Mouse (Mus musculus): ENCODE measurements at regions not wholly inside any gene's neighbourhood (a gene's known extent, or its start where the extent isn't known, plus 50 kb on each side); places are given as distances from the start of the nearest gene placed in this dataset.

- TF ChIP-seq CTCF (IDR thresholded peaks at IDR 0.05; ENCODE audit: insufficient read depth, low read length) (no peak), POLR2A (IDR thresholded peaks at IDR 0.05; ENCODE audit: borderline replicate concordance, extremely low read depth, low read depth, low read length) (no peak)
Measured at GRCm38 (mm10) chr11:65567831-65568230, 220.3 kb downstream of the Map2k4 start.

Measured in lung, adult 2 months (tissue).